Mouse (Mus musculus): ENCODE measurements around the gene Snph.

Gene Snph

DNA sequence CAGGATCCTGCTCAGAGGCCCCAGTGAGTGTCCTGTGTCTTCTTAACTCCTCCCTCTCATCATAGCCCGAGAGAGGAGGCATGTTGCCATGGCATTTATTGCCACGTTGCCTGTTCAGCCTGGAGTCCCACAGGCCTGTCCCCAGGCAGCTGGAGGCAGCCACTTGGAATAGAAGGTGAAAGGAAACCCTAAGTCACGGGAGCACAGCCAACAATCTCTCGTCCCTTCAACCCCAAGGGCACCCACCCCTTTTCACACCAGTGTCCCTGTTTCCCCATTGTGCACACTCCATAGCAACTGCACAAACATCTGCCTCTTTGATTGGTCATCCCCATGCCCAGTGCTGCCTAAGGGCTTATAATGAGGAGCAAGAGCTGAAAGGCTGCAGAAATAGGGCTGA is 28.8 kb downstream of the Snph start:
- no peak for DNase-seq (ENCODE audit: low read depth, low spot score)

DNA sequence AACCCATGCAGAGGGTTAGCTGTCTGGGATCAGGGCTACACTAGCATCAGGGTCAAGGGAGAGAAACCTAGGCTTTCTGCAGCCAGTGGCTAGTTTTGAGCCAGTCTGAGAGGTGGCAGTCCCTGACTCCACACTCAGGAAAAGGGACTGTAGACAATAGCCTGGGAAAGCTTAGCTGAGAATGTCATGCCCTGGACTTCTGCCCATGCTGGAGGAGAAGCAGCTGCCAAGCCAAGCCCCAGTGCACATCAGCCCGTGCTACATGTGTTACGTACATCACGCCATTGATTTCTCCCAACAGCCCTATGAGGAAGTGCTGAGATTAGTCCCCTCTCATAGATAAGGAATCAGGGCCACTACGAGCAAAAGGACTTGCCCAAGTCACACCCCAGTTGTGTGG is 30.3 kb downstream of the Snph start:
- no peak for DNase-seq (ENCODE audit: low read depth, low spot score)

DNA sequence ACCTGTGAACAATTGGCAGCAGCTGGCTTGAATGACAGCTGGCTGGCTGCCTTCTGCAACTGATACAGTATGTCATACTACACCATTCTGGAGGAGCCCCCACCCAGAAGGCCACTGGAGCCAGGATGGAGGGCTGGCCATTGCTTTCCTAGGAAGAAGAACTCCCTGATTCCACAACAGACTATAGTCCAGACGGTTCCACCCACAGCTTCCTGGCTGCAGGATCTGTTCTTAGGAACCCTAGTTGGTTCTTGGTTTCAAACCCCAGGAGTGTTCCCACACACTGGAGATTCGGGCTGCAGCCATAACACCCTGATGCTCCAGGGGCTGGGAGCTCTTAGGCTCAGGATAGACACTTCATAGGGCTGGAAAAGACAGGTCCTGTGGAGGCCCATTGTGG is 34.3 kb downstream of the Snph start:
- DNase-seq (ENCODE audit: low read depth, low spot score), result no peak

DNA sequence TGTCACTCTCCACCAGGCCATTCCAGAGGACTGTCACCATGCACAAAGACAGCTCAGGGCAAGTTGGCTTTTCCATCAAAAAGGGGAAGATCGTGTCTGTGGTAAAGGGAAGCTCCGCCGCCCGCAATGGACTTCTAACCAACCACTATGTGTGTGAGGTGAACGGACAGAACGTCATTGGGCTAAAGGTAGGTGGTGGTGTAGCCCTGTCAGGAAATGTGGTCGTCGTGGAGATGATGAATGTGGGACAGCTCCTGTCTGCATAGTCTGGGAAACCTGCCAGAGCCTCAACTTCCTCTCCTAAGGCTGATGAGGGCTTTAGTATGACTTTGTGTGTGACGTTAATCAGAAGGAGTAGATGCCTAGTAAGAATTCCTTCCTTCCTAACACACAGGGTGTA is 45.1 kb downstream of the Snph start:
- no peak for DNase-seq (ENCODE audit: low read depth, low spot score)

DNA sequence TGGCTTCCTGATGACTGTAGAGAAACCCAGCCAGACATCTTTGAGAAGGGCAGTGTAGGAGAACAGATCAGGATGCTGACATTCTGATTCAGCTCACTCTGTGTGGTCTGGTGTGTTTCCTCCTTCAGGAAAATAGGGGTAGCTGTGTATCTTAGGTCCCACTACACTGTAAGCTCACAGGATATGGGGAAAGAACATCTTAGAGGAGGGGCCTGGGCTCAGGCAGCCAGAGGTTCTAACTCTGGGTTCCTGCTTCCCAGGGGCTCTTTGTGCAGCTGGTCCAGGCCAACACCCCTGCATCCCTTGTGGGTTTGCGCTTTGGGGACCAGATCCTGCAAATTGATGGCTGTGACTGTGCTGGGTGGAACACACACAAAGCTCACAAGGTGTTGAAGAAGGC is 45.6 kb downstream of the Snph start:
- DNase-seq (ENCODE audit: low read depth, low spot score), result no peak

DNA sequence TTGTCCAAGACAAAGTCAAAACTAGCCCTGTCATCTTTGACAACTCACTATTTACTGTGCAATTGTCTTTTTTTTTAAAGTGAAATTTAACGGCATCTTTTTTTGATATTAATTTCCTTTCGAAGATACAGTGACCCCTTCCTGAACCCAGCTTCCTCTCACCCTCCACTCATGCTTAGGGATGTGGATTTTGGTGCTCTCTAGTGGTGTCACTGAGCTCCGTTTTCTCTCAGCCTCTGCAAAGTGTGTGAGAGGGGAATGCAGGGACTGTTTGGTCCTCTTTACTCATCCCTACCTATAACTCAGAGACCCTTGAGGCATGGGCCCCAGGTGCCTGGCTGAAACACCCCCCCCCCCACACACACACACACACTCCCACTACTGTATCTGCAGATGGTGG is 46.5 kb downstream of the Snph start:
- peak; percentile 39 for DNase-seq (ENCODE audit: low read depth, low spot score)

DNA sequence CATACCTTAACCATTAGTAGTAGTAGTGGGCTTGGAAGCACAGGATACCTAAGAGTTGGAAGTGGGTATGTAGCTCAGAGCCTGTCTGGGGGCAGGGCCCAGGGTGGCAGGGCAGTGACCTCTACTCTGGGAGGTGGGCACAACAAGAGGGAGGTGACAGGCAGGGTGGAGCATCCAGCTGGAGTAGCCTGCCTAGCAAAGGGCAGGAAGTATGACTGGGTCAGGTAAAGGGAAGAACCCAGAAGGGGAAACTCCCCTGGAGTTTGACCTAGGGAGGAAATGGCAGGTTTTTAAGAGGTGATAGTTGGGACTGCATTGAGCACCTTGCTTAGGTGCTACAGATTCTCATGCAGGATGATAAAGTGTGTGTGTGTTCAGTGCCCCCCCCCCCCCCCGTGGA is 51.4 kb downstream of the Snph start:
- peak; percentile 26 for DNase-seq (ENCODE audit: low read depth, low spot score)

DNA sequence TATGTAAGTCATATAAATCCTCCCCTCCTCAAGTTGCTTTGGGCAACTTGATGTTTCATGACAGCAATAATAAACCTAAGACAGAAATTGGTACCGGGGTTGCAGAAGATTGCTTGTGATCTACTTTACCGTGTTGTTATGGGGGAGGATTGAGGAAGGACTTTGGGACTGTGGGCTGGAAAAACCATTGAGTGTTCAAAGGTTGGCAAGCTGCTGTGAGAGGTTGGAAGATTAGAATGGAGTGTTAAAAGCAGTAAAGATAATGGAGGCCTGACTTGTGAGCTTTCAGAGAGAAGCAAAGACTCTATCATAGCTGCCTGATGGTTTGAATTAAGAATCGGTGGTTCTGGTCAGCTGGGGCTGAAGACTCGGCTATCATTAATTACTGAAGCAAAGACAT is 53.2 kb downstream of the Snph start:
- no peak for DNase-seq (ENCODE audit: low read depth, low spot score)

DNA sequence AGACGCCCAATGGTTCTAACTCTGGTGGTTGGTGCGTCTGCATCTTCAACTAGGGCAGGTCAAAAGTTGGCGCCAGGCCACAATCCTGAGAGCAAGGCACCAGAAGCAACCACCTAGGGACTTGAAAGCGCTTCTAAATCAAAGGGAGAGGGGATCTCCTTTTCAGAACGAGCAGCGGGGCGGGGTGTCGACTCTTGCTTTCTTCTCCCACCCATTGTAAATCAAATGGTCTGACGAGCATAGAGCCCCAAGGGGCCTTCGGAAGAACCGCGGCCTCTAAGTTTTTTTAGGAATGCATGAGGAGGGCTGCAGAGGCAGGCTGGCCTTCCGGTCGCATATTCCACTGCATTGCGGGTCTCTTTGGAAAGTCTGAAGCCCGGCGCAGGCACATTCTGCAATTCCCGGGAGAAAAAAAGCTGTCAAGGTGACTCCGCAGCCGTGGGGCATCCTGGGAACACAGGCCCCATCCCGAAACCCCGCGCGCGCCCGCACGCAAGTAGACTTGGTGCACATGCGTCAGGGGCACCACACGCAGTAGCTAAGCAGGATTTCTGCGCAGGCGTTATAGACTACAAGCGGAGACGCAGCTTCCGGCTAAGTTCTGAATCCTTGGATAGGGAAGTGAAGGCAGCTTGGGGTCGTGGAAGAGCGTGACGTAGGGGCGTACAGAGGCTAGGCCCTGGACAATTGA is 56.5 kb downstream of the Snph start:
- DNase-seq (ENCODE audit: low read depth, low spot score), result peak; percentile 86

DNA sequence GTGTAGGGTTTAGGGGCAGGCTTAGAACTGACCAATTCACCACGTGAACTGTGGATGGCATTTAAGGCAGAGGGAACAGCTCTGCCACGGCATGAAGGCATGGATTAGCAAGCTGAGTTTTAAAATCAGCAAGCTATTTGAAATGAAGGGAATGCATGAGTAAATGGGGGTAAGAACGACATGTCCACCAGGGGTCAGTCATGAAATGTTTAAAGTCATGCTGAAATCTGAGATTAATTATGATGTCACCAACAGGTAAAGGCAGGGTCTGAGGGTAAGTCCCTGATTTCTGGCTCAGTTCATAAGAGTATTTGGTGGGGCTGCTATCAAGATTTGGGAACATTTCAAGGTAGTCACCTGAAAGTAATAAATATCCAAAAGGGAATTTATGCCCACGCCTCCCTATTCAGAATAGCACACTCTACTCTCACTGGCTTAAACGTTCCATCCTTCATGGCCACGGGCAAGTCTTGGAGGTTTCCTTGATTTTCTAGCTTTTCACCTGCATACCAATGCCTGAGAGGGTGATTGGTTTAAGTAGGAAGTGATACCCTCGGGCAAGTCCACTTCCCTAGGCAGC is 57.2 kb downstream of the Snph start:
- peak; percentile 71 for DNase-seq (ENCODE audit: low read depth, low spot score)

DNA sequence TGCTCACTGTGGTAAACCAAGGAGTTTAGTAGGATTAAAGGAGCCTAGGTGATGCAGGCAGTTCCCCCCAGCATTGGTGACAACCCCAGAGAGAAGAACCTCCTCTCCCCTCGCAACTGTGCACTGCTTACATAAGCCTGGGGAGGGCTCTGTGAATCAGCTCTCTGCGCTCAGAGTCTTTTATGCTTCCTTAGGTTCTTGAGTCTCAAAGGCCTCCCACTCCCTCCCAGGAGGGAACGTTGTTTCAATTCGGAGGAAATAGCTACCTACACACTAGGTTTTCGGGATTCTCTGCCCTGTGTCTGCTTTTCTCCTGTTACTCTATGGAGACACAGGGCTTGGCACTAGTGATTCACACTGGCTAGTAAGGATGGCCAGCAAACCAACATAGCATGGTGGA is 57.8 kb downstream of the Snph start:
- DNase-seq (ENCODE audit: low read depth, low spot score), result no peak

DNA sequence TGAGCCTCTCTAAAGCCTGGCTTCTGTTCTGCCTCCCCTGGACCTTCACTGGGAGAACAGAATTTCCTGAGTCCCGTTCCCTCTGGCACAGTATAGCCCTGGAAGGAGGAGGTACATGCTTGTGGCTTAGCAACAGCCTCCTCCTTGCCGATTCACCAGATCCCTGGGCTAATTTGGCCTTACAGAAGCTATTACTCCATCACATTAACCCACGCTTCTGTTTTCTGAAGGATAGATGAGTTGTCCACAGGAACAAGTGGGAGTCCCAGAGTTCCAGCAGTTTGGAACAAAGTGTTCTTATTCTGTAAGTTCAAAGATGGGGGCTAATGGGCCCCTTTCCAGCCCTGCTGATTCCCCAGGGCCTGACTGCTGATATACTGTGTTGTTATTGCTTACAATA is 58.7 kb downstream of the Snph start:
- no peak for DNase-seq (ENCODE audit: low read depth, low spot score)

DNA sequence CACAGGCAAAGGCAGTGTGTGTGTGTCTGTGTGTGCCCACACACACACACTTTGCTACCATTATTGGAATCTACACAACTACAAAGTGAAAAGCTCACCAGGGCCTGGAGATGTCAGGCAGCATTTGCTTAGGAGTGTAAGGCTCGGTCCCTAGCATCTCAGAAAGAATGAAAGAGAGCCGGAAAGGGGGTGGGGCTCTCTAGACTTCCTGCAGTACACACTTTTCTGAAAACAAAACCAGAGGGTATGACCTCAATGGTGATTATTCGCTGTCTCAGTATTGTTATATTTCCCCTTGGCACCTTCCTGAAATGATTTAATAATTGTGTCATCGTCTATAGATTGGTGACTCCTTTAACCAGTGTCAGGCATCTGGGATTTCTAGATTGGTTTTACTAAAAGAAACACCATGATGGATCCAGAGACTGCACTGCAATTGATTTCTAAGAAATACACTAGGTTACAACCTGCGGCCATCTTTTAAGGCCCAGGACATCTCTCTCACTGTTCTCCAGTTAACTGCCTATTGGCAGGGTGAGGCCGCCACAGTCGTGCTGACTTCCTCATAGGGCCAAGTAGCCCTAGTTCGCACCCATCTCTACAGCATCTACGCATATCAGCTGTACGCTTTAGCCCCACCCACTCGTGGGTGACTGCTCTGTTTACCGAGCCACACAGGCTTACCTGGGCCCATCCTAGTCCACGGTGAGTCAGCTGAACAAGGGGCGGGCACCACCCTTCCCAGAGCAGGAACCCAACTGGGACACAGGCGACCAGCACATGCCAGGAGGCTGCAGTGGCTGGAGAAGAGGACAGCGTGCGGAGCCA is 60.3 kb downstream of the Snph start, which contains the start of gene Sdcbp2:
TSS of gene Sdcbp2 (plus strand) at position 750 of the 828 bp plus-strand sequence.
- peak; percentile 77 for DNase-seq (ENCODE audit: low read depth, low spot score)

DNA sequence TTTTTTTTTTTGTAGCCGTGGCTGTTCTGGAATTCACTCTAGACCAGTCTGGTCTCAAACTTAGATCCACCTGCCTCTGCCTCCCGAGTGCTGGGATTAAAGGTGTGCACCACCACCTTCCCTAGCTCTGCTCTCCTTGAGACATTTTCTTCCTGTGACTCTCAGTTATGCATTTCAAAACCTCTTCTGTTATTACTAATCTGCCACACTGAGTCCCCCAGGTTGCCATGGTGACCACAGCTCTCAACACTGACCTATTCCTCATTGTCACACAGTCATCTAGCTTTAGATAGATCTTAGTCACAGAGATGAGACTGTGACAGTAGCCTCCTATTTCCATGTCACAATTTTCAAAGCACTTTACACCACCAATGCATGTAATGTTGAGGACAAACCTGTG is 62.9 kb downstream of the Snph start:
- peak; percentile 76 for DNase-seq (ENCODE audit: low read depth, low spot score)

DNA sequence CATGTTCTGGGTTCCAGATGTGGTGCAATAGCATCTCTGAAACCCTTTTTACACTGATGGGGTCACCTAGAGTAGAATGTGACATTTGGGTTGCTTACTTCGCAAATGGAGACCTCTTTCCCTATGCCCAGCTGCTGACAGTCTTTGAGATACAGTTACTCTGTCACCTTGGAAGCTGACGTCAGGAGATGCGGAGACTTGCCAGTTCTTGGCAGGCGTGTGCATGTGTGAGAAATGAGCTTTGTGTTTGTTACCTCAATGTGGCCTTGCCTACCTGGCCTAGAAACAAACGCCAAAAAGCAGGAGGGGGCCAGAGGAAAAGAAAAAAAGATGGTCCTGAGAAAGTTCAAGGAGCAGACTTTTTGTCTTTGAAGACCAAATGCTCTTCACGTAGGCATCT is 65.5 kb downstream of the Snph start:
- DNase-seq (ENCODE audit: low read depth, low spot score), result no peak

DNA sequence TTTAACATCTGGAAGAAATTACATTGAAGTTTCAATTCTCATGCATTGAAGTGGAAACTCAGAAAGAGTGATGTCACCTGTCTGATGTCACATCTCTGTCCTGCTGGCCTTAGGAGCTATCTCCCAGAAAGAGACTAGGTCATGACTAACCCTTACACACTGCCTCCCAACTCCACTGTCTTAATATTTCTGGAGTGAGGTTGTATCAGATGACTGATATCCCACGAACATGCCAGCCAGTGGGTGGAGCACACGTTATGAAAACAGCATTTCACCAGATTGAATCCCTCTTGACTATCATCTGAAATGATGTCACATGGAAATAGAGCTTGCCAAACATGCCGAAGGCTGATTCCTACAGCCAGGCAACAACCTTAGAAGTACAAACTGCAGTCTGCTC is 67.4 kb downstream of the Snph start:
- no peak for DNase-seq (ENCODE audit: low read depth, low spot score)

DNA sequence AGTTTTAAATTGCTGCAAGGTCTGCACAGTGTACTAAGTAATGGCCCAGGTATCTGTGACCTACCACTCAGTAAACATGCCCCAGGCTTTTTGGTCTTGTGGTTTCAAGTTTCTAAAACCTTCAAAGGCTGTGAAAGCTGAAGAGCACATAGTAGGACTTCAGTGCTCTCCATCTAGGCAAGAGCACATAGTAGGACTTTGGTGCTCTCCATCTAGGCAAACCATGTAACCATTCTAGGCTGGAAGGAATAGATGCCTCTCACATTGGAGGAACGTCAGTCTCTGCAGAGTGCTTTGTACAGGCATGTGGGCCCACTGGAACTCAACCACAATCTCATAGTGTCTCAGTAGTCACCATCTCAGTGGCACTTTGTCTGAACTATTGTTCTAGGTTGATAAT is 68.4 kb downstream of the Snph start:
- DNase-seq (ENCODE audit: low read depth, low spot score), result no peak

DNA sequence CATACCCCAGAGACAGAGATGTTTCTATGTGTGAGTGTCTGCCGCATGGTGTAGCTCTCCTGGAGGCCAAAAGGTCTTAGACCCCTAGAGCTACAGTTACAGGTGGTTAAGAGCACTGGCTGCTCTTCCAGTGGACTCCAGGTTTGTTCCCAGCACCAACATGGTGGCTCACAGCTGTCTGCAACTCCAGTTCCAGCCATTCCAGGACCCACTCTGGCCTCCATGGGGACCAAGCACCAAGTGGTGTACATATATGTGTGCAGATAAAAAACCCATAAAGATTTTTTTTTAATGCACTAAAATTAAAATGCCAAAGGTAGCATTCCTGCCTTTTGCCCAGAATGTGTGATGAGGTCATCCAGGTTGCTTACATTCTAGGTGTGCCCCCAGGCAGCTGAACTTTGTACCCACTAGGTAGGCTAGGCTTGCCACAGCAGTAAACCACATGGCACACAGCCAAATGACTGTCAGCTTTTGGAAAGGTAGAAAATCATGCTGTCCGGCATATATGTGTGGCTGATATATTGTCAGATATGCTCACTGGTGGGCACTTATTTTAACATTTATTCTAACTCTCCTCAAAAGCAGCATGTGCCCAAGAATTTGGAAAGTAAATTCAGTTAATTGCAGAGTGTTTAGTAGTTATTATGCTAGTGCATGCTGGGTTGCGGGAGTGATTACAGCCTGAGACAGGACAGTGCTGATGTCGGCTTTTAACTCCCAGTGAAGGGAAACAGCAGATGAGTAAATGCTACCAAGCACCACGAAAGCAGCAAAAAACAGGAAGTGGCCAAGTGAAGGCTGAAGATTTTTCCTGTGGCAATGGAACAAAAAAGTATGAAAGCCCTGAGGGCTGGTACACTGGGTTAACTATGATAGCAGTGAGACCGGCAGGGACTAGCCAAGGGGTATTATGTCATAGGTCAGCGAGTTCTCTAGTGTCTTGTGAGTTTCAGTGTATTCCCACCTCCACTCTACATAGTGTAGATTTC is 69.2 kb downstream of the Snph start:
- DNase-seq (ENCODE audit: low read depth, low spot score), result peak; percentile 61

DNA sequence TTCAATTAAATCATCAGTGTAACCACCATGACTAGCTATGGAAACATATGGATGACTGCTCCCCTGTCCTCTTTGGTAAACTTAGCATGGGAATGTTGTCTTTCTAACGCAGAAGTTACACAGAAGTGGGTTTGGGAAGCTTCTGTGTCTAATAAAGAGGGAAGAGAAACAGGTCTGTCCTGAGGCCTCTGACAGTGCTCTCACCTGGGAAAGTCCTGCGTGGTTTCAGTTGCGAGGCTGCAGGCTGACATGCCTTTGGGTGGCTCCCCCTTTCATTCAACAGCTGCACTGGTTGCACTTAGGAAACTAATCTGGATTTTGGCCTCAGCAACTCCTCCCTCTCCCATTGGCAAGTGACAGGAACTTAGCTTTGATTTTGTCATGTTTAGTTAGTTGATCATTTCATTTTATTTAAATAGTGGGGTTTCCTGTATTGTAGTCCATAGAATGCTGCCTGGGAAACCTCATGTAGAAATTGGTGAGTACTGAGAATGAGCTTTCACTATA is 82.7 kb downstream of the Snph start:
- DNase-seq (ENCODE audit: low read depth, low spot score), result no peak

DNA sequence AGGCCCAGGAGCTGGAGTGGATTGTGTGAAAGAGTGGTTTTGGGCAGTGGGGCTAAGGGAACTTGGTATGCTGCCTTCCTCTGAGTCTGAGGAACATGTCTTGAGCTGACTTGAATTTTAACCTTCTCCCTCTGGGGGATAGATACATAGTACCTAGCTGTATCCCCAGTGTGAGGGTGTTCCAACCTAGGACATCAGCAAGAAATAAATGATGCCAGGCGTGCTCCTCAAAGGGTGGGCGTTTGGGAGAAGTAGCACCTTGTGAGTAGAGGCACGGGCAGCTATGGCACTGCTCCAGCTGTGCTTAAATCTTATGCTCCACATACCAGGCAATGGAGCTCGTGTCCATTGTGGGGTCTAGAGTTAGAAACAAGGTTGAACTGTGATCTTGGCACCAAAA is 85.8 kb downstream of the Snph start:
- no peak for DNase-seq (ENCODE audit: low read depth, low spot score)

DNA sequence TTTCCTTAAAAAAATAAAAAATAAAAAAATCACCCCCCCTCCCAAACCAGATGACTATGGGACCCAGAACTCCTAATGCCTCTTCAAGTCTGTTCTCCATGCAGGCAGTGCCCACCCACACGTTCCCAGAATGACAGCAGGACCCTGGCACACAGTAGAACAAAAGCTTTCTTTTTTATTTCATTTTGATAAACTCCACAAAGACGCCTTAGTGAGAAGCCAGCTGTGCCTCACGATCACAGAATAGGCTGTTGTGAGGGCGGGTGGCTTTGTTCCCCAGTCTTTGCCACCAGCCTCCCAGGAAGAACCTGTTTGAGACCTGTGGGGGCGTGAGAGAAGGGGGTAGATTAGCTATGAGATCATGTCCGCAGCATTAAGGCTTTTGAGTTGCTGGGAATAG is 87.7 kb downstream of the Snph start:
- no peak for DNase-seq (ENCODE audit: low read depth, low spot score)

All from CD4-positive, CD25-positive, alpha-beta regulatory T cell, adult 2 months (primary cell).